Mouse (Mus musculus) urinary bladder, postnatal 36 days (tissue): Measurements from ENCODE around the gene Il10rb.

Source experiments
- DNase-seq, 2 experiments: peaks; one replicate each; pipeline ENCODE4 v3.0.0; 2022; ENCODE audit warnings: low spot score in 2 of 2, mixed read lengths in 1 of 2

Il10rb gene

GRCm38 (mm10) chr16:91450137-91451064, 44.4 kb downstream of the Il10rb start:
- DNase-seq, result no peak

GRCm38 (mm10) chr16:91451949-91452348, 46.0 kb downstream of the Il10rb start:
- DNase-seq, result no peak

- DNase-seq, result no peak
Observed at GRCm38 (mm10) chr16:91452363-91452896, 46.5 kb downstream of the Il10rb start.

DNA sequence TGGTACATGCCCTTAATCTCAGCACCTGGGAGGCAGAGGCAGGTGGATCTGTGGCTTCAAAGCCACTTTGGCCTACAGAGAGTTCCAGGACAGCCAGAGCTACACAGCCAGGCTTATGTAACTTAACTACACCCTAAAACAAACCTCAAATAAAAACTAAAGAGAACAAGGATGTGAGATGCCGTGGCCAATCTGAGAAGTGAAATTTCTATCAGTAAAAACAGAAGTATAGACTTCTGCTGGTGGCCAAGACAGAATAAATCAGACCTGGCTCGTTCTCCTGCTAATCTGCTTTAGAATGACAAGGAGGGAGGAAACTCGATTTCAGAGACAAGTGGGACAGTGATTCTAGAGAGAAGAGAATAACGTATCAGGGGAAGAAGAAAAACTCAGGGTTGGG, 49.9 kb downstream of the Il10rb start:
- no peak for DNase-seq

DNA sequence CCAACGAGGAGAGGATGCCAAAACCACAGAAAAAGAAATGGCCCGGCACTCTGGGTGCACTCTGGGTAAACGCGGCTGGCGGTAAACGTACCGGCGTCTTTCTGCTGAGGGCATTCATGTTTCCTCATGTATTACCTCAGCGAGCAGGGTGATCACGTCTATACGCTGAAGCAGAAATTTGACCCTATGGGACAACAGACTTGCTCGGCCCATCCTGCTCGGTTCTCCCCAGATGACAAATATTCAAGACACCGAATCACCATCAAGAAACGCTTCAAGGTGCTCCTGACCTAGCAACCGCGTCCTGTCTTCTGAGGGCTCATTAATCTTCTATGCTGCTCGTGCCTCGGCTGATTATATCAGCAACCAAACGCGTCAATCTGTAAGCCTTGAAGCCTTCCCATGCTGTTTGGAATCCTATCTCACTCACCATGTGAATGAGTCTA, 52.4 kb downstream of the Il10rb start:
- no peak for DNase-seq

DNA sequence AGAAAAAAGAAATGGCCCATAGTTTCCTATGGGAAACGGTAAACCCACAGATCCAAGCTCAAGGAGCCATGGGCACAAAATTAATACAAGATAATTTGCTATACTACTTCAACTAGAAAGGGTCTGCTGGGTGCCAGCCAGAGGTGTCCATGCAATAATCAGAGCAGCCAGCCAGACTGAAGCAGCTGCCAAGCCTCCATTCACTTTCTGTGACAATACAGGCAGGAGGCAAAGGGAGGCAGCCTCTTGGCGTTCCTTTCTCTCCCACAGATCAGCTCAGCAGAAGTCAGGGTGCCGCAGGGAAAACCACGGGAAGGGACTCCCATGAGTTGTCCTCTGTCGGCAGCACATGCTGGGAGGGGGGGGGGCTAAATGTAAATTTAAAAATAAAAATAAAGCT, 53.0 kb downstream of the Il10rb start:
- peak in 1 of 2 experiments; percentile 32 for DNase-seq

- DNase-seq, result no peak
Observed at GRCm38 (mm10) chr16:91459396-91459795, 53.4 kb downstream of the Il10rb start.

- no peak for DNase-seq
Observed at GRCm38 (mm10) chr16:91459841-91460370, 53.9 kb downstream of the Il10rb start.

- DNase-seq, result no peak
Observed at GRCm38 (mm10) chr16:91461066-91461638, 55.2 kb downstream of the Il10rb start.

GRCm38 (mm10) chr16:91461773-91462181, 55.8 kb downstream of the Il10rb start:
- no peak for DNase-seq

- peak in 1 of 2 experiments; percentile 48 for DNase-seq
Observed at GRCm38 (mm10) chr16:91462644-91463043, 56.7 kb downstream of the Il10rb start.

- no peak for DNase-seq
Observed at GRCm38 (mm10) chr16:91463400-91463799, 57.4 kb downstream of the Il10rb start.

GRCm38 (mm10) chr16:91463836-91464400, 58.0 kb downstream of the Il10rb start:
- no peak for DNase-seq

- DNase-seq, result peak; percentile 69 to 85
Observed at GRCm38 (mm10) chr16:91464594-91465504, 58.9 kb downstream of the Il10rb start.

DNA sequence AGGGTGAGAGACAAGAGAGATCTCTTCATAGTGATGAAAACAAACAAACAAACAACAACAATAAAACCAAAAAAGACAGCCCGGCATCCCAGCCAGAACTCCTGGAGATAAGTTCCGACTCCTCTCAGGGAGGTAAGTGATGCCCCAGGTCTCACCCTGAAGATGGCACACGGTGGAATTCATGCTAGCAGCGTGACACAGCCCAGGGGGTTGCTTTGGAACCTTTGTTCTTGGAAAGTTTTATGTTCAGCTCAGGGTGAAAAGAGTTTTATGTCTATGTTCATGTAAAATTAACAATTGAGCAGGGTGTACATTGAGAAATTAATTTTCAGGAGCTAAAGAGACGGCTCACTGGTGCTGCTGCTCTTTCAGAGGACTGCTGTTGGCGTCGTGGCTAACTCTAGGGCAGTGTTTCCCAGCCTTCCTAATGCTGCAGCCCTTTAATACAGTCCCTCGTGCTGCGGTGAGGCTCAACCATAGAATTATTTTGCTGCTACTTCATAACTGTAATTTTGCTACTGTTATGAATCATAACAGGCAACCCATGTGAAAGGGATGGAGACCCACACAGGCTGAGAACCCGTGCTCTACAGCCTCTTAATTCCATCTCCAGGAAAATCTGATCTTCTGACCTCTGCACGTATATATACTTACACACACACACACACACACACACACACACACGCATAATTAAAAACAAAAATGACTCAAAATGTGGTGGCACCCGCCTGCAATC, 59.7 kb downstream of the Il10rb start:
- no peak for DNase-seq

GRCm38 (mm10) chr16:91466566-91466965, 60.6 kb downstream of the Il10rb start:
- no peak for DNase-seq

GRCm38 (mm10) chr16:91470470-91470869, 64.5 kb downstream of the Il10rb start:
- no peak for DNase-seq

- DNase-seq, result no peak
Observed at GRCm38 (mm10) chr16:91471481-91471880, 65.5 kb downstream of the Il10rb start.
